Mouse (Mus musculus): ENCODE measurements around the gene Gm10518.

DNA sequence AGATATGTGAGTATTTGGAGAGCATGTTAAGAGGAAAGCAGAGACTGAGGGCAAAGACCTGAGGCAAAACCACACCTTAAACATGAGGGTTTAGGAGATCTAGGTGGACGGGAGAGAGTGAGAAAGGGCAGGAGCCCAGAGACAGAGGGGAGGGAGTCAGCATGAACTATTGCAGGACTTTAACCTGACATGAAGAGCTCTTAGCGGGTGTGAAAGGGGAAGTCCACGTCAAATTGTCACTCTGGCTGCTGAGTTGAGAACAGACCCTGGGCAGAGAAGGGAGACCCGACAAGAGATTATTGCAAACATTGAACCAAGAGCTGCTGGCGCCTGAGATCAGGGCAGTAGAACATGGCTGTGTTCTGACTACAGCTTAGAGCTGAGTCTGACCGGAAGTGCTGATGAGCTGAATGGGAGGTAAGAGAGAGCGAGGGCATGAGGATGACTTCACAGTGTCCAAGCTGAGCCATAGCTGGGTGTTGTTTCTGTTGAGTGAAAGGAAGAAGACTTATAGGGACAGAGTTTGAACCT, 29.6 kb downstream of the Gm10518 start:
- TF ChIP-seq CTCF (IDR thresholded peaks at IDR 0.05; ENCODE audit: low read depth, low read length) (no peak), POLR2A (IDR thresholded peaks at IDR 0.05; ENCODE audit: borderline replicate concordance, low read depth, low read length) (no peak)
